Comparison of ENCODE assay signal across 16 mouse cellular contexts in the genomic region with DNA sequence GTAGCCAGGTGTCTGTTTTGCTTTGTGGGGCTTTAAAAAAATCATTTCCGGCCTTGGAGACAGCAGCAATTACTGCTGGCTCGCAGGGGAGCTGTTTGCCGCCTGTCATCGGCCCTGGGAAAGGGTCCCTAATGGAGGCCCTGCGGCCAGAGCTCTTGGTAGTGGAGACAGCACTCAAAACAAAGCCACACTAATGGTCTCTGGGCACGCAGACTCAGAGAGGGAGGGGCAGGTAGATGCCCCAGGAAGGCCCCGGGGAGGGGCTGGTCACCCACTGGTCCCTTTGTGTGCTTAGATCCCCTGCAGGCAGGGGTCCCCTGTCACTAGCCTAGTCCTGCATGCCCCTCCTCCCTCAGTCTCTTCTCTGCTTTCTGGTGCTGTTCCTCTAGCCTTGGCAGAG. TPM values are rescaled to one million over a fixed set of nuclear protein-coding genes. Genes with fewer than 3 reads are reported as not detected.
DNase-seq lines count a peak whose midpoint lies in the region; ATAC-seq lines count a peak whose summit lies in the region.
"Had no signal": no experiment of that assay in that cellular context is flagged by ENCODE, and none has a peak within 500 bp of the region (broad histone marks: within the 10 kb centered on the region; RNA-seq: fewer than 3 reads in every experiment).

No protein-coding gene starts in this region.

- no peak overlapping the region for H3K27ac ChIP-seq in embryonic facial prominence, embryonic 13.5 days
- peak overlapping the region; percentile 9; the same call in 1 of the 2 replicates for H3K27ac ChIP-seq in hindbrain, embryonic 14.5 days
- peak overlapping the region; percentile 55 for H3K27ac ChIP-seq in midbrain, embryonic 15.5 days
- no peak overlapping the region for H3K27ac ChIP-seq in heart, embryonic 10.5 days
- H3K27ac ChIP-seq: stomach, embryonic 15.5 days had no signal

- DNase-seq in embryo, embryonic 10.5 days (ENCODE audit: low spot score), result peak; percentile 24
- DNase-seq in hindbrain, embryonic 14.5 days (ENCODE audit: low spot score), result no peak
- no peak for DNase-seq in gastrocnemius, adult 18-20 months (ENCODE audit: low spot score)
- DNase-seq in heart, embryonic 10.5 days (ENCODE audit: low spot score), result no peak
- no peak for DNase-seq in kidney, postnatal 4 days
- DNase-seq: cerebellum, adult 8-10 months; heart, postnatal 36 days; kidney, adult 8-10 months; left cerebral cortex, postnatal 4 days; lung, adult 18-20 months; right cerebral cortex, postnatal 4 days had no signal

- WGBS in embryonic facial prominence, embryonic 13.5 days, result 5% methylated on average over 7 of the region's 7 CpGs
- WGBS in hindbrain, embryonic 14.5 days, result 4% methylated on average over 7 of the region's 7 CpGs
- WGBS in midbrain, embryonic 15.5 days, result 4% methylated on average over 7 of the region's 7 CpGs
- 12% methylated on average over 7 of the region's 7 CpGs for WGBS in heart, embryonic 10.5 days

- no peaks in the 10 kb centered on the region for H3K36me3 ChIP-seq in embryonic facial prominence, embryonic 13.5 days
- no peaks in the 10 kb centered on the region for H3K36me3 ChIP-seq in hindbrain, embryonic 14.5 days (replicated peaks; ENCODE audit: control insufficient read depth, insufficient read depth)
- H3K36me3 ChIP-seq in midbrain, embryonic 15.5 days (replicated peaks), result no peaks in the 10 kb centered on the region
- H3K36me3 ChIP-seq in heart, embryonic 10.5 days, result no peaks in the 10 kb centered on the region
- H3K36me3 ChIP-seq: stomach, embryonic 15.5 days had no signal

- peaks cover 56% of the 10 kb centered on the region for H3K27me3 ChIP-seq in embryonic facial prominence, embryonic 13.5 days
- 0 out of 2 replicates have a peak, but pooled peaks cover 4% of the 10 kb centered on the region for H3K27me3 ChIP-seq in hindbrain, embryonic 14.5 days (ENCODE audit: control insufficient read depth, insufficient read depth, low read length)
- no peaks in the 10 kb centered on the region for H3K27me3 ChIP-seq in midbrain, embryonic 15.5 days (replicated peaks)
- peaks cover 96% of the 10 kb centered on the region for H3K27me3 ChIP-seq in heart, embryonic 10.5 days (ENCODE audit: insufficient read depth, poor library complexity, severe bottlenecking)

- H3K4me2 ChIP-seq in embryonic facial prominence, embryonic 13.5 days, result no peak overlapping the region
- H3K4me2 ChIP-seq in hindbrain, embryonic 14.5 days (replicated peaks), result peak overlapping the region; percentile 35
- peak overlapping the region; percentile 27 for H3K4me2 ChIP-seq in midbrain, embryonic 15.5 days
- H3K4me2 ChIP-seq: stomach, embryonic 15.5 days had no signal

- no peak for ATAC-seq in embryonic facial prominence, embryonic 13.5 days (ENCODE audit: insufficient number of reproducible peaks, insufficient read depth, low FRiP score, low TSS enrichment, low read depth)
- ATAC-seq in hindbrain, embryonic 14.5 days (ENCODE audit: low FRiP score), result no peak
- no peak for ATAC-seq in midbrain, embryonic 15.5 days (replicated peaks)

- no peaks in the 10 kb centered on the region for H3K9me3 ChIP-seq in embryonic facial prominence, embryonic 13.5 days
- no peaks in the 10 kb centered on the region for H3K9me3 ChIP-seq in hindbrain, embryonic 14.5 days (ENCODE audit: control insufficient read depth, low read length)
- H3K9me3 ChIP-seq in midbrain, embryonic 15.5 days, result no peaks in the 10 kb centered on the region
- H3K9me3 ChIP-seq in heart, embryonic 10.5 days, result no peaks in the 10 kb centered on the region
- H3K9me3 ChIP-seq: stomach, embryonic 15.5 days had no signal

- peaks cover 24% of the 10 kb centered on the region for H3K4me1 ChIP-seq in embryonic facial prominence, embryonic 13.5 days
- peaks cover 64% of the 10 kb centered on the region for H3K4me1 ChIP-seq in hindbrain, embryonic 14.5 days (replicated peaks; ENCODE audit: control insufficient read depth, insufficient read depth, low read length)
- peaks cover 75% of the 10 kb centered on the region for H3K4me1 ChIP-seq in midbrain, embryonic 15.5 days
- peaks cover 22% of the 10 kb centered on the region for H3K4me1 ChIP-seq in heart, embryonic 10.5 days
- H3K4me1 ChIP-seq: stomach, embryonic 15.5 days had no signal

- H3K9ac ChIP-seq in embryonic facial prominence, embryonic 13.5 days, result peak overlapping the region; percentile 27; the same call in 1 of the 2 replicates
- H3K9ac ChIP-seq in hindbrain, embryonic 14.5 days, result peak overlapping the region; percentile 39
- peak overlapping the region; percentile 13; the same call in 1 of the 2 replicates for H3K9ac ChIP-seq in midbrain, embryonic 15.5 days
- H3K9ac ChIP-seq: stomach, embryonic 15.5 days had no signal

- H3K4me3 ChIP-seq in embryonic facial prominence, embryonic 13.5 days, result no peak overlapping the region
- H3K4me3 ChIP-seq in hindbrain, embryonic 14.5 days (replicated peaks; ENCODE audit: low read length), result no peak overlapping the region
- no peak overlapping the region for H3K4me3 ChIP-seq in midbrain, embryonic 15.5 days
- H3K4me3 ChIP-seq in heart, embryonic 10.5 days, result no peak overlapping the region
- H3K4me3 ChIP-seq: stomach, embryonic 15.5 days had no signal

RNA-seq across cellular contexts. Expression of gene Vstm2l, which starts 9.0 kb away (rescaled TPM):
- polyA plus RNA-seq in embryonic facial prominence, embryonic 13.5 days (2015; fragmentation: Nextera tagmentation; extraction: Ambion mirVana), result 0.39 and 0.49 TPM in 2 replicates
- 48.4 and 48.9 TPM in 2 replicates for polyA plus RNA-seq in hindbrain, embryonic 14.5 days (2014; fragmentation: Nextera tagmentation; extraction: Ambion mirVana)
- 28.3 and 33.3 TPM in 2 replicates for polyA plus RNA-seq in midbrain, embryonic 15.5 days (2015; fragmentation: Nextera tagmentation; extraction: Ambion mirVana)
- not detected for total RNA-seq in gastrocnemius, adult 18-20 months (2021)
- 0.09 TPM in 1 of 2 replicates, not detected in the other for polyA plus RNA-seq in heart, embryonic 10.5 days (2016; fragmentation: Nextera tagmentation; extraction: Ambion mirVana)
- total RNA-seq: CH12.LX; megakaryocyte progenitor cell, adult 5-6 weeks had no signal

Comparison
In these comparisons a context has a peak if more than half of its experiments do, and no peak if none do; other contexts are left out.
1. H3K27ac ChIP-seq: peak in hindbrain, embryonic 14.5 days (single experiment) and midbrain, embryonic 15.5 days (single experiment); none in embryonic facial prominence, embryonic 13.5 days (single experiment) and heart, embryonic 10.5 days (single experiment).
2. RNA of gene Vstm2l, which starts 9.0 kb away (polyA plus RNA-seq): 48.4 to 48.9 TPM in hindbrain, embryonic 14.5 days and 28.3 to 33.3 TPM in midbrain, embryonic 15.5 days; 0.39 to 0.49 TPM in embryonic facial prominence, embryonic 13.5 days and 0.09 TPM in heart, embryonic 10.5 days; every median in the first group is over 10 times any median in the second.
3. Peak in every context shown above with its lines, with median percentiles within 50 percentile points of each other: H3K9ac ChIP-seq.